Mouse (Mus musculus) stomach, embryonic 16.5 days (tissue): ENCODE data around the gene Zfp579. TPM values are rescaled to one million over a fixed set of nuclear protein-coding genes. Genes with fewer than 3 reads are reported as not detected.
A peak's percentile ranks its signal among the peaks of the same experiment; 100 is the strongest.
"Not testable (repeated sequence)": the region's sequence is repeated elsewhere in the genome, so short reads cannot be mapped to it uniquely, and the experiment has no call there.

Source experiments
- ATAC-seq: fragments of 200-750 bp; cut with Nextera tagmentation; 2 replicates; pipeline ENCODE4 v1.8.0; 2017; ENCODE audit warnings: moderate number of reproducible peaks, moderate TSS enrichment; ENCODE audit not compliant: insufficient read depth, low FRiP score
- H3K27ac ChIP-seq: fragments of 300-500 bp; sonication (generic); 2 replicates; pipeline ENCODE4 v1.5.1; 2014; ENCODE audit warnings: low read length
- H3K27me3 ChIP-seq: fragments of 300-500 bp; sonication (generic); 2 replicates; pipeline ENCODE4 v1.6.1; 2014; ENCODE audit warnings: low read length, control low read depth, mixed read lengths; ENCODE audit not compliant: control insufficient read depth, insufficient read depth
- H3K36me3 ChIP-seq: fragments of 300-500 bp; sonication (generic); 2 replicates; pipeline ENCODE4 v1.6.1; 2014; ENCODE audit warnings: low read length; ENCODE audit not compliant: control insufficient read depth, insufficient read depth
- H3K4me1 ChIP-seq: fragments of 300-500 bp; sonication (generic); 2 replicates; pipeline ENCODE4 v1.6.1; 2014; ENCODE audit warnings: low read length, control low read depth, mixed read lengths; ENCODE audit not compliant: control insufficient read depth, insufficient read depth
- H3K4me2 ChIP-seq: fragments of 300-500 bp; sonication (generic); 2 replicates; pipeline ENCODE4 v1.6.1; 2014; ENCODE audit warnings: low read depth, low read length, mixed read lengths
- H3K4me3 ChIP-seq: fragments of 300-500 bp; sonication (generic); replicated peaks from 2 replicates; pipeline ENCODE4 v1.5.1; 2014; ENCODE audit warnings: mild to moderate bottlenecking, low read length
- H3K9ac ChIP-seq: fragments of 300-500 bp; sonication (generic); 2 replicates; pipeline ENCODE4 v1.6.1; 2014; ENCODE audit warnings: low read length
- H3K9me3 ChIP-seq: fragments of 300-500 bp; sonication (generic); replicated peaks from 2 replicates; pipeline ENCODE4 v1.6.1; 2016; ENCODE audit warnings: low read length, control low read depth; ENCODE audit not compliant: control insufficient read depth
- WGBS: fragments of 180-500 bp; shearing (Covaris S2); extraction: QIAGEN DNeasy Blood & Tissue Kit; methylation state at CpG from one replicate; pipeline ENCODE4 v1.1.7; 2014; 5-methylcytosine and 5-hydroxymethylcytosine counted together
- polyA plus RNA-seq: library from polyadenylated mRNA; unstranded; fragments of >200 nt; fragmentation: Nextera tagmentation; extraction: Ambion mirVana; gene quantifications from 2 replicates; pipeline ENCODE4 v1.2.1, GENCODE M21; 2015

Gene Zfp579
- polyA plus RNA-seq, 1 experiment from 2014 or later, result 26.5 TPM

DNA sequence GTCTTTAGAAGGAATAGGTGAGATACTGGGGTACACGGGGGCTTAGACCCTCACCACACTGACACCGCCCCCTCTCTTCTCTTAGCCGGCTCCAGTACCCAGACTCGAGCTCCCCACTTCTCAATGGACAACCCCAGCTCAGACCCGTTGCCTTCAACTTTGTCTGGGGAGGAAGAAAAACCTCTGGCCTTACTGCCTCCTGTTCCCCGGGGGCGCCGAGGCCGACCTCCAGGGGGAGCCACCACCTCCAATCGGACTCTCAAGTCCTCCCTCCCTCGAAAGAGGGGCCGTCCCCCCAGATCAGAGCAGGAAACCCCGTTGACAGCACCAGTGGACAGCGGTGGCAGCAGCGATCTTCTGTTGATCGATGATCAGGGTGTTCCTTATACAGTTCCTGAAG is 21.4 kb upstream of the Zfp579 start:
- Histone ChIP-seq H3K27me3 (no peaks in the 10 kb centered on the region), H3K4me1 (peaks cover 20% of the 10 kb centered on the region)

GRCm38 (mm10) chr7:5016920-5017319 is 21.0 kb upstream of the Zfp579 start:
- H3K4me2 ChIP-seq, result no peak overlapping the region

More for the DNA sequence above, 21.4 kb upstream of the Zfp579 start:
- H3K9me3 ChIP-seq, result no peaks in the 10 kb centered on the region
- no peak overlapping the region for H3K4me3 ChIP-seq
- H3K36me3 ChIP-seq, result peaks cover 6% of the 10 kb centered on the region
- WGBS, result 88% methylated on average over 16 of the region's 16 CpGs
- H3K27ac ChIP-seq, result no peak overlapping the region
- no peak for ATAC-seq
- H3K4me2 ChIP-seq, result no peak overlapping the region
- no peak overlapping the region for H3K9ac ChIP-seq

DNA sequence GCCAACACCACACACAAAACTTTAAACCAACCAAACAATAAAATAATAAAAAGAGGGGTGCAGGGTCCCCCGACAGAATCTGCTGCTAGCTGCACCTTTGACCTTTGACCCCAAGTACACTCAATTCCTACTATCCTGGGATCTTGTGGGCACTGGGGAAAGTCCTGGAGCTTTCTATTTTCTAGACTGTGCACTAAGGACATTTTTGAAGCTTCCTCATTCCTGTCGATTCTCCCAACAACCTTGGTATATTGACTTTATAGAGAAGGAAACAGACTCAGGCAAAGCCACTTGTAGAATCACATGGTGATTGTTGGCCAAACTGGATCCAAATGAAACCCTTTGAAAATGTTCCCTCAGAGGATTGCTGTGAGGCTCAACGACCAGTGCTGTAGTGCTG is 20.1 kb upstream of the Zfp579 start:
- H3K4me1 ChIP-seq, result peaks cover 12% of the 10 kb centered on the region
- WGBS, result 55% methylated on average over 3 of the region's 3 CpGs
- H3K9me3 ChIP-seq, result no peaks in the 10 kb centered on the region
- H3K4me3 ChIP-seq, result peak overlapping the region; percentile 83
- H3K9ac ChIP-seq, result peak overlapping the region; percentile 76
- H3K4me2 ChIP-seq, result peak overlapping the region; percentile 63
- H3K27ac ChIP-seq, result peak overlapping the region; percentile 95
- H3K36me3 ChIP-seq, result peaks cover 16% of the 10 kb centered on the region
- no peaks in the 10 kb centered on the region for H3K27me3 ChIP-seq
- no peak for ATAC-seq

More at GRCm38 (mm10) chr7:5016920-5017319, 21.0 kb upstream of the Zfp579 start:
- H3K27me3 ChIP-seq, result no peaks in the 10 kb centered on the region
- no peak overlapping the region for H3K9ac ChIP-seq
- no peak overlapping the region for H3K27ac ChIP-seq
- H3K4me1 ChIP-seq, result peaks cover 20% of the 10 kb centered on the region
- peaks cover 7% of the 10 kb centered on the region for H3K36me3 ChIP-seq
- no peak overlapping the region for H3K4me3 ChIP-seq
- no peak for ATAC-seq
- WGBS, result 100% methylated on average over 2 of the region's 2 CpGs
- H3K9me3 ChIP-seq, result no peaks in the 10 kb centered on the region

DNA sequence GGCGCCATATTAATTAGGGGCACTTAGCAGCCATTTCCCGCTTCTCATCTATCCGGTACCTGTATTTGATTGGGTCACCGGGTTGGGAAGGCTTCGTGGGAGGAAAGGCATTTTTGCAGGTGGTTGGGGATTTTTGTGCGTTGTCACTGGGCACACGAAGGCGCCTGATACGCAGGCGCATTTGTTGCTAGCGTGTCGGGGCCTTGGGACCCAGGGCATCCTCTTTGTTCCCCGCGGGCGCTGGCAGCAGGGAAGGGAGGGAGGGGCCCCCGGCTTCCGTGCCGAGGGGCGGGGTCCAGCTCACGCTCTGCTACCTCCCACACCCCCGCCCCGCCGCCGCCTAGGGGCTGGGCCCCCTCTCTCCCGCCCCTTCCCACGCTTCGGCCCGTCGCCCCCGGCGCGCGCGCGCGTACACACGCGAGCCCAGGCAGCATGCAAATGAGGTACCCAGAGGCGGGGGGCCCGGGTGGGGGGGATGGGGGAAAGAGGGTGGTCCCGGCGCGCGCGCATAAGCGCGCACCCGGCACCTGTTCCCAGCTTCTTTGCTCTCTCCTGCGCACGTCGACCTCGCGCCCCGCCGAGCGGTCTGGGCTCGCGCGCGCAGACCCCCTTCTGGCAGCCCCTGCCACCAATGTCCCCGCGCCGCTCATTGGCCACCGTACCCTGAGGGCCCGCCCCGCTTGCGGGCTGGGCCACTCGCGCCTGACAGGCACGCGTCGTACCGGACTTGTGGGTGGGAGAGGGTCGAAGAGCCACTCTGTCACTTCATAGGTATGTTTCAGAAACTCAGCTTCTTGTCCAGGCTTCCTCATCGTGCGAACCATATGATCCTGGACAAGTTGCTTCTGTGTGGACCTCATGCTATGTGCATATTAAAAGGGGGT is 19.4 kb upstream of the Zfp579 start, which contains the start of gene Gm44973:
TSS of gene Gm44973 (plus strand) at position 379 of the 884 bp plus-strand sequence.
- peaks cover 10% of the 10 kb centered on the region for H3K4me1 ChIP-seq
- under 1% methylated on average over 59 of the region's 76 CpGs for WGBS
- no peaks in the 10 kb centered on the region for H3K9me3 ChIP-seq
- peak within 1 kb of the TSS; percentile 63 for H3K4me2 ChIP-seq
- H3K4me3 ChIP-seq, result peak within 1 kb of the TSS; percentile 83
- H3K9ac ChIP-seq, result peak within 1 kb of the TSS; percentile 89
- H3K27ac ChIP-seq, result peak within 1 kb of the TSS; percentile 95
- peak; percentile 84 for ATAC-seq
- H3K27me3 ChIP-seq, result no peaks in the 10 kb centered on the region
- peaks cover 22% of the 10 kb centered on the region for H3K36me3 ChIP-seq

GRCm38 (mm10) chr7:5014251-5015117 is 18.5 kb upstream of the Zfp579 start, which contains the start of the genes Zfp524 and Fiz1:
Gene Zfp524 (plus strand): TSS chr7:5014415.
Gene Fiz1 (minus strand): TSS chr7:5014697.
- ATAC-seq, result peak; percentile 84
- H3K27ac ChIP-seq, result peak within 1 kb of the TSS; percentile 95
- under 1% methylated on average over 42 of the region's 42 CpGs for WGBS
- H3K4me3 ChIP-seq, result peak within 1 kb of the TSS; percentile 83
- peaks cover 30% of the 10 kb centered on the region for H3K36me3 ChIP-seq
- peaks cover 9% of the 10 kb centered on the region for H3K4me1 ChIP-seq
- peak within 1 kb of the TSS; percentile 63 for H3K4me2 ChIP-seq
- peak within 1 kb of the TSS; percentile 89 for H3K9ac ChIP-seq
- H3K27me3 ChIP-seq, result no peaks in the 10 kb centered on the region
- H3K9me3 ChIP-seq, result no peaks in the 10 kb centered on the region

DNA sequence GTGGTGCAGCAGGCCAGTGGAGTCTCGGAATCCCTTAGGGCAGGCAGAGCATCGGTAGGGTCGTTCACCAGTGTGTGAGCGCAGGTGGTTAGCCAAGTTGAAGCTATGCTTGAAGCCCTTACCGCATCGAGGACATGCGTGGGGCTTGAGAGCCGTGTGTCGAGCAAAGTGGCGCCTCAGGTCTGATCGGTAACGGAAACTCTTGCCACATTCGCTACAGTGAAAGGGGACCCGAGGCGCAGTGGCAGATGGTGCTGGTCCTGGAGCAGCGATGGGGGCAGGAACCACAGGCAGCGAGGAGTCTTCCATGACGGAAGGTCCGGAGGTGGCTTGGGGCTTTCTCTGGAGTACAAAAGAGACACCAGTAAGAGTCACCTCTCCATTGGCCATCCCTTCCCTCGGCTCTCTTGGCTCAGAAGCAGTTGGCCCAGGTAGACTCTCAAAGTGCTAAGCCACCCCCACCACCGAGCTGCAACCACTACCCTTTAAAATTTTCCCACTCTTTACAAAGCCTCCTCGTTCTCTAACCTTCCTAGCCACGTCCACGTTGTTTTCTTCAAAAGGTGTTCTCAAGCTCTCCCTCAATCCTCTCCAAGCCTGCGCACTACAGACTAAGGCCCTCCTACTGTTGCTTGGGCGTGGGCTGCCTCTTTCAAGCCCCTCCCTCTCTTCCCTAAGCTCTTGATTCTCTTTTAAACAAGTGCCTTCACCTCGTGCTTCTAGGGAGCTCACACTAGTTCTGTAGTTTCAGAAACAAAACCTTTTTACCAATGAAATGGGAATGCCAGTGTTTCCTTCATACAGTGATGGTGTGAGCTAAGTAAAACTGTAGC is 16.9 kb upstream of the Zfp579 start:
- no peak for ATAC-seq
- H3K4me3 ChIP-seq, result 0 out of 2 replicates have a peak overlapping the region, but pooled peaks have one; percentile 83
- H3K9me3 ChIP-seq, result 0 out of 2 replicates have a peak, but pooled peaks cover 2% of the 10 kb centered on the region
- H3K4me1 ChIP-seq, result peaks cover 5% of the 10 kb centered on the region
- H3K27me3 ChIP-seq, result no peaks in the 10 kb centered on the region
- H3K4me2 ChIP-seq, result peak overlapping the region; percentile 55
- no peak overlapping the region for H3K9ac ChIP-seq
- no peak overlapping the region for H3K27ac ChIP-seq
- H3K36me3 ChIP-seq, result peaks cover 46% of the 10 kb centered on the region
- WGBS, result 87% methylated on average over 27 of the region's 27 CpGs

DNA sequence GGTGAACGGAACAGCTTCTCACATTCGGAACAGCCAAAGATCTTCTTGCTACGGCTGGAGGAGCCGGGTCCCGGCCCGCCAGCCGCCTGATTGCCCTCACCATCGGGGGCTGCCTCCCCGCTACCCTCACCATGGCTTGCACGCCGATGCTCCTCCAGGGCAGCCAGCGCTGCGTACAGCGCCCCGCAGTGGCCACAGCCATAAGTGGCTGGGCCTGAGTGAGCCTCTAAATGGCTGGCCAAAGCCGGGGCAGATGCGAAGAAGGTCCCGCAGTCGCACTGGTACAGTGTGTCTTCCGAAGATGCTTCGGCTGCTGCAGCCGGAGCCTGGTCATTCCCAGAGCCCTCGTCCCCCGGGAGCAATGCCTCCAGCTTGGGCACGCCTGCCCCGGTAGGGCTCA is 12.3 kb upstream of the Zfp579 start:
- Histone ChIP-seq H3K9ac (no peak overlapping the region), H3K36me3 (peaks cover 58% of the 10 kb centered on the region), H3K27ac (no peak overlapping the region), H3K4me1 (no peaks in the 10 kb centered on the region), H3K27me3 (no peaks in the 10 kb centered on the region), H3K4me3 (no peak overlapping the region), H3K9me3 (0 out of 2 replicates have a peak, but pooled peaks cover 2% of the 10 kb centered on the region), H3K4me2 (no peak overlapping the region)
- ATAC-seq, result no peak
- 97% methylated on average over 26 of the region's 26 CpGs for WGBS

DNA sequence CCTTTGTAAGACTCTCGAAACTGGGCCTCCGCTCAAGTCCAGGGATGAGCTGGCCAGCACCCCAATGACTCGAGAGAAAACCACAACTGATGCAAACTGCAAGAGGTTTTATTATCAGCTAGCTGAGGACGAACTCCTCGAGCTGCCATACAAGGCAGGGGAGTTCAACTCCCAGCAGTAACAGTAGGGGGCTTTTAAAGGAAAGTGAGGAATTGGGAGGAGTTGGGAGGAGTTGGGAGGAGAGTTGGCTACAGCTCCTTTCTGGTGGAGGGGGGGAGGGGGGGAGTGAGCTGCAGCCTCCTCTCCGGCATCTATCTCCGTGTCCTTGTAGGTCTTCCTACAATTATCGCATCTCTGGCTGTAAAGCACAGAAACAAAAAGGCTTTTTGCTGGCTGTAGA is 6.9 kb upstream of the Zfp579 start:
- 69% methylated on average over 8 of the region's 8 CpGs for WGBS
- H3K27ac ChIP-seq, ATAC-seq, H3K4me1 ChIP-seq, H3K9ac ChIP-seq, H3K27me3 ChIP-seq, H3K4me3 ChIP-seq, H3K4me2 ChIP-seq, H3K9me3 ChIP-seq: not testable (repeated sequence)
- H3K36me3 ChIP-seq, result peaks cover 12% of the 10 kb centered on the region
